Mouse (Mus musculus): ENCODE measurements around the gene Wdr19. TPM values are rescaled to one million over a fixed set of nuclear protein-coding genes. Genes with fewer than 3 reads are reported as not detected.

The Wdr19 gene
- 3.8 and 6.3 TPM in 2 replicates for polyA plus RNA-seq (2012; rRNA removed; ENCODE audit: low replicate concordance)

GRCm38 (mm10) chr5:65199346-65200128 is at the start of gene Wdr19:
Gene Wdr19, plus strand, starts transcription at chr5:65199696.

Other genes with a start within 250 kb of the Wdr19 start
- 2.1 and 2.8 TPM in 2 replicates for gene Tlr6, start 239.6 kb upstream of the Wdr19 start, polyA plus RNA-seq (2012; rRNA removed; ENCODE audit: low replicate concordance)
- 45.9 and 64.6 TPM in 2 replicates for gene Fam114a1, start 229.6 kb upstream of the Wdr19 start, polyA plus RNA-seq (2012; rRNA removed; ENCODE audit: low replicate concordance)
- 0.17 and 0.27 TPM in 2 replicates for gene Tmem156, start 107.6 kb upstream of the Wdr19 start, polyA plus RNA-seq (2012; rRNA removed; ENCODE audit: low replicate concordance)
- gene Klhl5, start 92.2 kb upstream of the Wdr19 start, polyA plus RNA-seq (2012; rRNA removed; ENCODE audit: low replicate concordance): 44.9 and 73.8 TPM in 2 replicates
- 17.9 and 25.0 TPM in 2 replicates for gene Rfc1, start 136.0 kb downstream of the Wdr19 start, polyA plus RNA-seq (2012; rRNA removed; ENCODE audit: low replicate concordance)
- 21.7 and 46.4 TPM in 2 replicates for gene Klb, start 148.6 kb downstream of the Wdr19 start, polyA plus RNA-seq (2012; rRNA removed; ENCODE audit: low replicate concordance)
- 310 and 522 TPM in 2 replicates for gene Rpl9, start 191.7 kb downstream of the Wdr19 start, polyA plus RNA-seq (2012; rRNA removed; ENCODE audit: low replicate concordance)
- gene Lias, start 191.8 kb downstream of the Wdr19 start, polyA plus RNA-seq (2012; rRNA removed; ENCODE audit: low replicate concordance): 20.2 and 26.9 TPM in 2 replicates
- gene Ugdh, start 236.3 kb downstream of the Wdr19 start, polyA plus RNA-seq (2012; rRNA removed; ENCODE audit: low replicate concordance): 25.7 and 30.3 TPM in 2 replicates